Mouse (Mus musculus): ENCODE results near the gene Tnfrsf22.
"Not testable (repeated sequence)": the region's sequence is repeated elsewhere in the genome, so short reads cannot be mapped to it uniquely, and the experiment has no call there.

The Tnfrsf22 gene

GRCm38 (mm10) chr7:143649034-143649768, at the start of gene Tnfrsf22:
Tnfrsf22 (minus strand) TSS chr7:143649661.
- peak; percentile 78 for DNase-seq (ENCODE audit: low read depth, low spot score)

- DNase-seq (ENCODE audit: low read depth, low spot score) = peak; percentile 36
Measured at GRCm38 (mm10) chr7:143696140-143696539, 46.7 kb upstream of the Tnfrsf22 start.

GRCm38 (mm10) chr7:143694550-143694949, 45.1 kb upstream of the Tnfrsf22 start:
- no peak for DNase-seq (ENCODE audit: low read depth, low spot score)

- no peak for DNase-seq (ENCODE audit: low read depth, low spot score)
Measured at GRCm38 (mm10) chr7:143692746-143693510, 43.5 kb upstream of the Tnfrsf22 start.

- no peak for DNase-seq (ENCODE audit: low read depth, low spot score)
Measured at GRCm38 (mm10) chr7:143691909-143692308, 42.4 kb upstream of the Tnfrsf22 start.

- no peak for DNase-seq (ENCODE audit: low read depth, low spot score)
Measured at GRCm38 (mm10) chr7:143691181-143691580, 41.7 kb upstream of the Tnfrsf22 start.

GRCm38 (mm10) chr7:143689946-143690345, 40.5 kb upstream of the Tnfrsf22 start:
- DNase-seq (ENCODE audit: low read depth, low spot score) = no peak

GRCm38 (mm10) chr7:143689481-143689880, 40.0 kb upstream of the Tnfrsf22 start:
- DNase-seq (ENCODE audit: low read depth, low spot score) = no peak

- DNase-seq (ENCODE audit: low read depth, low spot score) = not testable (repeated sequence)
Measured at GRCm38 (mm10) chr7:143686676-143687075, 37.2 kb upstream of the Tnfrsf22 start.

GRCm38 (mm10) chr7:143686191-143686590, 36.7 kb upstream of the Tnfrsf22 start:
- not testable (repeated sequence) for DNase-seq (ENCODE audit: low read depth, low spot score)

GRCm38 (mm10) chr7:143685359-143686067, 36.1 kb upstream of the Tnfrsf22 start, which contains the start of gene Tnfrsf23:
Tnfrsf23 (minus strand) TSS chr7:143685872.
- DNase-seq (ENCODE audit: low read depth, low spot score) = peak; percentile 61

- DNase-seq (ENCODE audit: low read depth, low spot score) = not testable (repeated sequence)
Measured at GRCm38 (mm10) chr7:143684569-143684968, 35.1 kb upstream of the Tnfrsf22 start.

- DNase-seq (ENCODE audit: low read depth, low spot score) = no peak
Measured at GRCm38 (mm10) chr7:143681566-143681965, 32.1 kb upstream of the Tnfrsf22 start.

GRCm38 (mm10) chr7:143680836-143681235, 31.4 kb upstream of the Tnfrsf22 start:
- not testable (repeated sequence) for DNase-seq (ENCODE audit: low read depth, low spot score)

GRCm38 (mm10) chr7:143679650-143680049, 30.2 kb upstream of the Tnfrsf22 start:
- not testable (repeated sequence) for DNase-seq (ENCODE audit: low read depth, low spot score)

GRCm38 (mm10) chr7:143666427-143667311, 17.2 kb upstream of the Tnfrsf22 start:
- DNase-seq (ENCODE audit: low read depth, low spot score) = no peak

- no peak for DNase-seq (ENCODE audit: low read depth, low spot score)
Measured at GRCm38 (mm10) chr7:143663470-143663869, 14.0 kb upstream of the Tnfrsf22 start.

- no peak for DNase-seq (ENCODE audit: low read depth, low spot score)
Measured at GRCm38 (mm10) chr7:143660797-143661196, 11.3 kb upstream of the Tnfrsf22 start.

GRCm38 (mm10) chr7:143649769-143650346, 397 bp upstream of the Tnfrsf22 start:
- not testable (repeated sequence) for DNase-seq (ENCODE audit: low read depth, low spot score)

GRCm38 (mm10) chr7:143643949-143644348, 5.5 kb downstream of the Tnfrsf22 start:
- not testable (repeated sequence) for DNase-seq (ENCODE audit: low read depth, low spot score)

GRCm38 (mm10) chr7:143636674-143637073, 12.8 kb downstream of the Tnfrsf22 start:
- DNase-seq (ENCODE audit: low read depth, low spot score) = no peak

Measured in forelimb bud, embryonic 11.5 days (tissue).